Mouse (Mus musculus) cerebellum, postnatal 4 days (tissue): ENCODE measurements around the gene Eif4e3.

Source experiments
- DNase-seq, 2 experiments: peaks; one replicate each; pipeline ENCODE4 v3.0.0; 2022; ENCODE audit warnings: low spot score in 2 of 2, mixed read lengths in 1 of 2

Eif4e3 gene

GRCm38 (mm10) chr6:99625306-99625705 lies 41.3 kb downstream of the Eif4e3 start:
- no peak for DNase-seq

GRCm38 (mm10) chr6:99624542-99624941 lies 42.0 kb downstream of the Eif4e3 start:
- no peak for DNase-seq

GRCm38 (mm10) chr6:99623641-99624040 lies 42.9 kb downstream of the Eif4e3 start:
- peak in 1 of 2 experiments; percentile 35 for DNase-seq

- no peak for DNase-seq
Measured at GRCm38 (mm10) chr6:99621167-99621566, 45.4 kb downstream of the Eif4e3 start.

GRCm38 (mm10) chr6:99620471-99620870 lies 46.1 kb downstream of the Eif4e3 start:
- DNase-seq = no peak

- DNase-seq = no peak
Measured at GRCm38 (mm10) chr6:99619964-99620363, 46.6 kb downstream of the Eif4e3 start.

GRCm38 (mm10) chr6:99619466-99619865 lies 47.1 kb downstream of the Eif4e3 start:
- DNase-seq = no peak

GRCm38 (mm10) chr6:99617867-99618266 lies 48.7 kb downstream of the Eif4e3 start:
- no peak for DNase-seq

- DNase-seq = no peak
Measured at GRCm38 (mm10) chr6:99617415-99617814, 49.2 kb downstream of the Eif4e3 start.

- DNase-seq = no peak
Measured at GRCm38 (mm10) chr6:99615272-99615751, 51.3 kb downstream of the Eif4e3 start.

GRCm38 (mm10) chr6:99614566-99615271 lies 51.9 kb downstream of the Eif4e3 start:
- no peak for DNase-seq

- DNase-seq = no peak
Measured at GRCm38 (mm10) chr6:99611866-99612265, 54.7 kb downstream of the Eif4e3 start.

GRCm38 (mm10) chr6:99610454-99611427 lies 55.8 kb downstream of the Eif4e3 start:
- no peak for DNase-seq

GRCm38 (mm10) chr6:99606079-99606478 lies 60.5 kb downstream of the Eif4e3 start:
- no peak for DNase-seq

- DNase-seq = peak in 1 of 2 experiments; percentile 19
Measured at GRCm38 (mm10) chr6:99604758-99605157, 61.8 kb downstream of the Eif4e3 start.

GRCm38 (mm10) chr6:99602434-99602833 lies 64.1 kb downstream of the Eif4e3 start:
- DNase-seq = no peak

GRCm38 (mm10) chr6:99600886-99601285 lies 65.7 kb downstream of the Eif4e3 start:
- no peak for DNase-seq

GRCm38 (mm10) chr6:99600168-99600793 lies 66.3 kb downstream of the Eif4e3 start:
- DNase-seq = peak in 1 of 2 experiments; percentile 39

- no peak for DNase-seq
Measured at GRCm38 (mm10) chr6:99599651-99600050, 66.9 kb downstream of the Eif4e3 start.

- DNase-seq = peak in 1 of 2 experiments; percentile 21
Measured at GRCm38 (mm10) chr6:99599229-99599628, 67.3 kb downstream of the Eif4e3 start.

GRCm38 (mm10) chr6:99577040-99577439 lies 89.5 kb downstream of the Eif4e3 start:
- no peak for DNase-seq

GRCm38 (mm10) chr6:99575633-99576032 lies 90.9 kb downstream of the Eif4e3 start:
- DNase-seq = no peak
